Mouse (Mus musculus) G1E (cell line): Measurements from ENCODE around the gene Palm3.

ENCODE experiments used
- CTCF ChIP-seq: IDR thresholded peaks from 2 replicates; pipeline ENCODE4 v1.5.1; 2012; ENCODE audit warnings: low read depth, low read length, inconsistent platforms, mixed read lengths
- GATA1 ChIP-seq: IDR thresholded peaks from 2 replicates; pipeline ENCODE4 v1.6.1; 2012; ENCODE audit warnings: borderline replicate concordance, low read length, inconsistent platforms, mixed read lengths
- GATA2 ChIP-seq: IDR thresholded peaks from 2 replicates; pipeline ENCODE4 v1.6.1; 2012; ENCODE audit warnings: low read depth, low read length, inconsistent platforms, borderline replicate concordance
- TAL1 ChIP-seq: conservative IDR thresholded peaks from 2 replicates; pipeline ENCODE4 v1.6.1; 2012; ENCODE audit warnings: low read depth, low read length, inconsistent platforms, mixed read lengths

GRCm38 (mm10) chr8:83971661-83972060 lies 49.6 kb upstream of the Palm3 start:
- no peak for TF ChIP-seq CTCF
- TF ChIP-seq GATA1 = no peak
- no peak for TF ChIP-seq GATA2
- no peak for TF ChIP-seq TAL1
